Mouse (Mus musculus) stomach, embryonic 14.5 days (tissue): ENCODE measurements around the gene Atad5. TPM values are rescaled to one million over a fixed set of nuclear protein-coding genes. Genes with fewer than 3 reads are reported as not detected.

Experiments used
- ATAC-seq: fragments of 200-750 bp; cut with Nextera tagmentation; 2 replicates; pipeline ENCODE4 v1.8.0; 2017; ENCODE audit warnings: low read depth, moderate TSS enrichment; ENCODE audit not compliant: insufficient number of reproducible peaks, insufficient read depth, low FRiP score
- H3K27ac ChIP-seq: fragments of 300-500 bp; sonication (generic); 2 replicates; pipeline ENCODE4 v1.5.1; 2014; ENCODE audit warnings: mild to moderate bottlenecking, low read length, moderate library complexity, mixed read lengths
- H3K27me3 ChIP-seq: fragments of 300-500 bp; sonication (generic); 2 replicates; pipeline ENCODE4 v1.6.1; 2014; ENCODE audit warnings: low read length, control low read depth, mixed read lengths; ENCODE audit not compliant: control insufficient read depth, insufficient read depth
- H3K36me3 ChIP-seq: fragments of 300-500 bp; sonication (generic); 2 replicates; pipeline ENCODE4 v1.6.1; 2014; ENCODE audit warnings: mild to moderate bottlenecking, control low read depth, low read length, moderate library complexity, mixed read lengths; ENCODE audit not compliant: control insufficient read depth, insufficient read depth
- H3K4me1 ChIP-seq: fragments of 300-500 bp; sonication (generic); 2 replicates; pipeline ENCODE4 v1.6.1; 2014; ENCODE audit warnings: low read length, control low read depth, mixed read lengths; ENCODE audit not compliant: control insufficient read depth, insufficient read depth
- H3K4me2 ChIP-seq: fragments of 300-500 bp; sonication (generic); replicated peaks from 2 replicates; pipeline ENCODE4 v1.6.1; 2014; ENCODE audit warnings: low read depth, low read length, control low read depth
- H3K4me3 ChIP-seq: fragments of 300-500 bp; sonication (generic); 2 replicates; pipeline ENCODE4 v1.5.1; 2014; ENCODE audit warnings: low read depth, low read length, control low read depth
- H3K9ac ChIP-seq: fragments of 300-500 bp; sonication (generic); replicated peaks from 2 replicates; pipeline ENCODE4 v1.6.1; 2014; ENCODE audit warnings: low read depth, mild to moderate bottlenecking, control low read depth, low read length, moderate library complexity, mixed read lengths
- H3K9me3 ChIP-seq: fragments of 300-500 bp; sonication (generic); 2 replicates; pipeline ENCODE4 v1.6.1; 2016; ENCODE audit warnings: low read depth, low read length, control low read depth; ENCODE audit not compliant: control insufficient read depth
- WGBS: fragments of 180-500 bp; shearing (Covaris S2); extraction: QIAGEN DNeasy Blood & Tissue Kit; methylation state at CpG from one replicate; pipeline ENCODE4 v1.1.7; 2014; 5-methylcytosine and 5-hydroxymethylcytosine counted together
- polyA plus RNA-seq: library from polyadenylated mRNA; unstranded; fragments of >200 nt; fragmentation: Nextera tagmentation; extraction: Ambion mirVana; gene quantifications from 2 replicates; pipeline ENCODE4 v1.2.1, GENCODE M21; 2014

The Atad5 gene
- polyA plus RNA-seq: 15.1 and 16.3 TPM in 2 replicates

- H3K4me2 ChIP-seq: peak within 1 kb of the TSS; percentile 80
- peak within 1 kb of the TSS; percentile 86 for H3K9ac ChIP-seq
- ATAC-seq: peak; percentile 78; the same call in 1 of the 2 replicates
- H3K4me1 ChIP-seq: peaks cover 9% of the 10 kb centered on the region; the same call in 1 of the 2 replicates
- 5% methylated on average over 57 of the region's 57 CpGs for WGBS
- H3K27ac ChIP-seq: peak within 1 kb of the TSS; percentile 67; the same call in 1 of the 2 replicates
- H3K36me3 ChIP-seq: no peaks in the 10 kb centered on the region
- H3K27me3 ChIP-seq: no peaks in the 10 kb centered on the region
- H3K4me3 ChIP-seq: peak within 1 kb of the TSS; percentile 99
- H3K9me3 ChIP-seq: no peaks in the 10 kb centered on the region
Measured at GRCm38 (mm10) chr11:80088917-80089816, at the start of gene Atad5. Atad5 (plus strand) TSS chr11:80089400.

GRCm38 (mm10) chr11:80042615-80043418 is 46.4 kb upstream of the Atad5 start:
- no peaks in the 10 kb centered on the region for H3K27me3 ChIP-seq
- no peak overlapping the region for H3K9ac ChIP-seq
- WGBS: 55% methylated on average over 10 of the region's 10 CpGs
- H3K4me1 ChIP-seq: no peaks in the 10 kb centered on the region
- H3K27ac ChIP-seq: no peak overlapping the region
- H3K9me3 ChIP-seq: no peaks in the 10 kb centered on the region
- H3K4me3 ChIP-seq: no peak overlapping the region
- H3K36me3 ChIP-seq: peaks cover 3% of the 10 kb centered on the region; the same call in 1 of the 2 replicates
- no peak overlapping the region for H3K4me2 ChIP-seq
- ATAC-seq: no peak

- ATAC-seq: no peak
- Histone ChIP-seq H3K27me3 (no peaks in the 10 kb centered on the region), H3K4me2 (no peak overlapping the region), H3K9me3 (no peaks in the 10 kb centered on the region), H3K9ac (no peak overlapping the region), H3K27ac (no peak overlapping the region), H3K4me1 (no peaks in the 10 kb centered on the region), H3K4me3 (no peak overlapping the region), H3K36me3 (peaks cover 7% of the 10 kb centered on the region; the same call in 1 of the 2 replicates)
- 89% methylated on average over 8 of the region's 8 CpGs for WGBS
Measured at GRCm38 (mm10) chr11:80043419-80043817, 45.8 kb upstream of the Atad5 start.

- Histone ChIP-seq H3K36me3 (peaks cover 9% of the 10 kb centered on the region; the same call in 1 of the 2 replicates), H3K9ac (no peak overlapping the region), H3K4me2 (no peak overlapping the region), H3K9me3 (no peaks in the 10 kb centered on the region), H3K4me3 (no peak overlapping the region), H3K27me3 (no peaks in the 10 kb centered on the region), H3K27ac (no peak overlapping the region), H3K4me1 (no peaks in the 10 kb centered on the region)
- WGBS: 53% methylated on average over 7 of the region's 7 CpGs
- ATAC-seq: no peak
Measured at GRCm38 (mm10) chr11:80046856-80047255, 42.3 kb upstream of the Atad5 start.

GRCm38 (mm10) chr11:80050088-80050487 is 39.1 kb upstream of the Atad5 start:
- Histone ChIP-seq H3K4me1 (no peaks in the 10 kb centered on the region), H3K4me3 (no peak overlapping the region), H3K27ac (no peak overlapping the region), H3K27me3 (no peaks in the 10 kb centered on the region), H3K9me3 (no peaks in the 10 kb centered on the region), H3K36me3 (peaks cover 27% of the 10 kb centered on the region), H3K4me2 (no peak overlapping the region), H3K9ac (no peak overlapping the region)
- ATAC-seq: no peak
- WGBS: 44% methylated on average over 2 of the region's 2 CpGs

- WGBS: 60% methylated on average over 7 of the region's 7 CpGs
Measured at GRCm38 (mm10) chr11:80052456-80052855, 36.7 kb upstream of the Atad5 start.

GRCm38 (mm10) chr11:80053171-80053570 is 36.0 kb upstream of the Atad5 start:
- H3K9ac ChIP-seq: no peak overlapping the region
- H3K4me1 ChIP-seq: no peaks in the 10 kb centered on the region
- H3K27me3 ChIP-seq: no peaks in the 10 kb centered on the region
- ATAC-seq: no peak
- H3K9me3 ChIP-seq: no peaks in the 10 kb centered on the region
- WGBS: 88% methylated on average over 5 of the region's 5 CpGs
- no peak overlapping the region for H3K4me3 ChIP-seq
- H3K36me3 ChIP-seq: peaks cover 42% of the 10 kb centered on the region
- H3K27ac ChIP-seq: no peak overlapping the region
- no peak overlapping the region for H3K4me2 ChIP-seq

More at GRCm38 (mm10) chr11:80052456-80052855, 36.7 kb upstream of the Atad5 start:
- no peak overlapping the region for H3K9ac ChIP-seq
- no peaks in the 10 kb centered on the region for H3K27me3 ChIP-seq
- peaks cover 40% of the 10 kb centered on the region for H3K36me3 ChIP-seq
- H3K27ac ChIP-seq: no peak overlapping the region
- no peak overlapping the region for H3K4me3 ChIP-seq
- no peaks in the 10 kb centered on the region for H3K4me1 ChIP-seq
- H3K4me2 ChIP-seq: no peak overlapping the region
- H3K9me3 ChIP-seq: no peaks in the 10 kb centered on the region
- ATAC-seq: no peak

GRCm38 (mm10) chr11:80054659-80055058 is 34.5 kb upstream of the Atad5 start:
- ATAC-seq: no peak
- WGBS: 43% methylated on average over 4 of the region's 4 CpGs

More at GRCm38 (mm10) chr11:80054659-80055058, 34.5 kb upstream of the Atad5 start:
- Histone ChIP-seq H3K4me2 (no peak overlapping the region), H3K27me3 (no peaks in the 10 kb centered on the region), H3K4me3 (no peak overlapping the region), H3K36me3 (peaks cover 47% of the 10 kb centered on the region), H3K9ac (no peak overlapping the region), H3K9me3 (no peaks in the 10 kb centered on the region), H3K4me1 (no peaks in the 10 kb centered on the region), H3K27ac (no peak overlapping the region)
